Mouse (Mus musculus): ENCODE measurements around the gene Pan2. TPM values are rescaled to one million over a fixed set of nuclear protein-coding genes. Genes with fewer than 3 reads are reported as not detected.

The Pan2 gene
- polyA plus RNA-seq, 1 experiment from 2014 or later, result 10.2 TPM

- Histone ChIP-seq H3K4me1 (ENCODE audit: insufficient read depth) (no peaks in the 10 kb centered on the region), H3K27me3 (ENCODE audit: insufficient read depth, low read length) (no peaks in the 10 kb centered on the region), H3K36me3 (replicated peaks; ENCODE audit: insufficient read depth, low read length) (peaks cover 83% of the 10 kb centered on the region), H3K9me3 (ENCODE audit: low read length) (no peaks in the 10 kb centered on the region), H3K4me3 (ENCODE audit: low read depth, low read length) (no peak overlapping the region), H3K9ac (replicated peaks) (no peak overlapping the region), H3K27ac (ENCODE audit: low read depth) (no peak overlapping the region), H3K4me2 (ENCODE audit: low read depth, low read length) (no peak overlapping the region)
- 45% methylated on average over 2 of the region's 2 CpGs for WGBS (ENCODE audit: insufficient replicate concordance)
- ATAC-seq (no peak), DNase-seq (peak; percentile 62)
- TF ChIP-seq EP300 (IDR thresholded peaks at IDR 0.05; ENCODE audit: low read depth) (no peak), CTCF (IDR thresholded peaks at IDR 0.05; ENCODE audit: low read depth) (peak; percentile 82)
These were observed 55.7 kb downstream of the Pan2 start for GRCm38 (mm10) chr10:128358796-128359195.

GRCm38 (mm10) chr10:128359226-128359625 is 56.1 kb downstream of the Pan2 start:
- TF ChIP-seq EP300 (IDR thresholded peaks at IDR 0.05; ENCODE audit: low read depth), result no peak
- TF ChIP-seq CTCF (IDR thresholded peaks at IDR 0.05; ENCODE audit: low read depth), result no peak
- Histone ChIP-seq H3K4me2 (ENCODE audit: low read depth, low read length) (no peak overlapping the region), H3K27me3 (ENCODE audit: insufficient read depth, low read length) (no peaks in the 10 kb centered on the region), H3K36me3 (replicated peaks; ENCODE audit: insufficient read depth, low read length) (peaks cover 79% of the 10 kb centered on the region), H3K9me3 (ENCODE audit: low read length) (no peaks in the 10 kb centered on the region), H3K4me3 (ENCODE audit: low read depth, low read length) (no peak overlapping the region), H3K27ac (ENCODE audit: low read depth) (no peak overlapping the region), H3K4me1 (ENCODE audit: insufficient read depth) (no peaks in the 10 kb centered on the region), H3K9ac (replicated peaks) (no peak overlapping the region)
- WGBS (ENCODE audit: insufficient replicate concordance), result 74% methylated on average over 6 of the region's 6 CpGs
- DNase-seq (no peak), ATAC-seq (no peak)

GRCm38 (mm10) chr10:128361836-128362235 is 58.7 kb downstream of the Pan2 start:
- WGBS (ENCODE audit: insufficient replicate concordance), result 90% methylated on average over 6 of the region's 6 CpGs
- Histone ChIP-seq H3K4me3 (ENCODE audit: low read depth, low read length) (no peak overlapping the region), H3K4me2 (ENCODE audit: low read depth, low read length) (no peak overlapping the region), H3K27me3 (ENCODE audit: insufficient read depth, low read length) (no peaks in the 10 kb centered on the region), H3K9me3 (ENCODE audit: low read length) (no peaks in the 10 kb centered on the region), H3K36me3 (replicated peaks; ENCODE audit: insufficient read depth, low read length) (peaks cover 65% of the 10 kb centered on the region), H3K9ac (replicated peaks) (no peak overlapping the region), H3K4me1 (ENCODE audit: insufficient read depth) (peaks cover 4% of the 10 kb centered on the region; the same call in 1 of the 2 replicates), H3K27ac (ENCODE audit: low read depth) (no peak overlapping the region)
- TF ChIP-seq EP300 (IDR thresholded peaks at IDR 0.05; ENCODE audit: low read depth) (no peak), CTCF (IDR thresholded peaks at IDR 0.05; ENCODE audit: low read depth) (no peak)
- DNase-seq (no peak), ATAC-seq (no peak)

- H3K9ac ChIP-seq (replicated peaks), result no peak overlapping the region
- H3K4me2 ChIP-seq (ENCODE audit: low read depth, low read length), result no peak overlapping the region
- DNase-seq, result no peak
- ATAC-seq, result no peak
- WGBS (ENCODE audit: insufficient replicate concordance), result 51% methylated on average over 3 of the region's 3 CpGs
- H3K4me1 ChIP-seq (ENCODE audit: insufficient read depth), result peaks cover 6% of the 10 kb centered on the region
- no peak for TF ChIP-seq EP300 (IDR thresholded peaks at IDR 0.05; ENCODE audit: low read depth)
- TF ChIP-seq CTCF (IDR thresholded peaks at IDR 0.05; ENCODE audit: low read depth), result peak; percentile 65
- no peaks in the 10 kb centered on the region for H3K9me3 ChIP-seq (ENCODE audit: low read length)
- no peaks in the 10 kb centered on the region for H3K27me3 ChIP-seq (ENCODE audit: insufficient read depth, low read length)
- H3K36me3 ChIP-seq (replicated peaks; ENCODE audit: insufficient read depth, low read length), result peaks cover 60% of the 10 kb centered on the region
- no peak overlapping the region for H3K4me3 ChIP-seq (ENCODE audit: low read depth, low read length)
- no peak overlapping the region for H3K27ac ChIP-seq (ENCODE audit: low read depth)
These were observed 59.4 kb downstream of the Pan2 start for GRCm38 (mm10) chr10:128362568-128362967.

- TF ChIP-seq CTCF (IDR thresholded peaks at IDR 0.05; ENCODE audit: low read depth), result no peak
- TF ChIP-seq EP300 (IDR thresholded peaks at IDR 0.05; ENCODE audit: low read depth), result no peak
- 20% methylated on average over 19 of the region's 19 CpGs for WGBS (ENCODE audit: insufficient replicate concordance)
- peaks cover 9% of the 10 kb centered on the region for H3K36me3 ChIP-seq (replicated peaks; ENCODE audit: insufficient read depth, low read length)
- DNase-seq (no peak), ATAC-seq (peak; percentile 45; the same call in 1 of the 2 replicates)
- no peaks in the 10 kb centered on the region for H3K27me3 ChIP-seq (ENCODE audit: insufficient read depth, low read length)
- H3K27ac ChIP-seq (ENCODE audit: low read depth), result peak overlapping the region; percentile 98
- H3K4me3 ChIP-seq (ENCODE audit: low read depth, low read length), result peak overlapping the region; percentile 81
- peak overlapping the region; percentile 82 for H3K9ac ChIP-seq (replicated peaks)
- H3K9me3 ChIP-seq (ENCODE audit: low read length), result no peaks in the 10 kb centered on the region
- H3K4me2 ChIP-seq (ENCODE audit: low read depth, low read length), result peak overlapping the region; percentile 97
- H3K4me1 ChIP-seq (ENCODE audit: insufficient read depth), result peaks cover 19% of the 10 kb centered on the region
These were observed 64.8 kb downstream of the Pan2 start for GRCm38 (mm10) chr10:128367899-128368401.

- TF ChIP-seq CTCF (IDR thresholded peaks at IDR 0.05; ENCODE audit: low read depth), result no peak
- no peak for TF ChIP-seq EP300 (IDR thresholded peaks at IDR 0.05; ENCODE audit: low read depth)
- peak; percentile 90 for ATAC-seq
- H3K27ac ChIP-seq (ENCODE audit: low read depth), result peak within 1 kb of the TSS; percentile 98
- WGBS (ENCODE audit: insufficient replicate concordance), result under 1% methylated on average over 82 of the region's 87 CpGs
- H3K9me3 ChIP-seq (ENCODE audit: low read length), result no peaks in the 10 kb centered on the region
- H3K36me3 ChIP-seq (replicated peaks; ENCODE audit: insufficient read depth, low read length), result peaks cover 2% of the 10 kb centered on the region
- DNase-seq, result peak; percentile 90
- H3K27me3 ChIP-seq (ENCODE audit: insufficient read depth, low read length), result no peaks in the 10 kb centered on the region
- H3K4me3 ChIP-seq (ENCODE audit: low read depth, low read length), result peak within 1 kb of the TSS; percentile 81
- H3K4me1 ChIP-seq (ENCODE audit: insufficient read depth), result peaks cover 19% of the 10 kb centered on the region
- H3K4me2 ChIP-seq (ENCODE audit: low read depth, low read length), result peak within 1 kb of the TSS; percentile 97
- H3K9ac ChIP-seq (replicated peaks), result peak within 1 kb of the TSS; percentile 82
These were observed 65.5 kb downstream of the Pan2 start, which contains the start of gene Coq10a for GRCm38 (mm10) chr10:128368402-128369217. Gene Coq10a, minus strand, starts transcription at chr10:128368997.
